Mouse (Mus musculus) heart, embryonic 14.5 days (tissue): Measurements from ENCODE around the gene Psmc3ip. TPM values are rescaled to one million over a fixed set of nuclear protein-coding genes. Genes with fewer than 3 reads are reported as not detected.
A peak's percentile ranks its signal among the peaks of the same experiment; 100 is the strongest.

Experiments
- ATAC-seq: fragments of 200-750 bp; cut with Nextera tagmentation; 2 replicates; pipeline ENCODE4 v1.8.0; 2017; ENCODE audit warnings: low read depth, moderate TSS enrichment; ENCODE audit not compliant: insufficient number of reproducible peaks, insufficient read depth, low FRiP score
- H3K27ac ChIP-seq, 2 experiments: fragments of 200-500 bp in 1 of 2; fragments of 300-500 bp in 1 of 2; sonication (generic) in 1 of 2; replicated peaks in 1 of 2; 2 replicates each; pipeline ENCODE4 v1.5.1; 2012 to 2014; ENCODE audit warnings: low read depth in 2 of 2, low read length in 2 of 2, control low read depth in 1 of 2, mild to moderate bottlenecking in 1 of 2, mixed read lengths in 1 of 2; ENCODE audit not compliant: control insufficient read depth in 1 of 2, insufficient read depth in 1 of 2
- H3K27me3 ChIP-seq: fragments of 300-500 bp; sonication (generic); 2 replicates; pipeline ENCODE4 v1.6.1; 2014; ENCODE audit warnings: mild to moderate bottlenecking, low read length, control low read depth; ENCODE audit not compliant: control insufficient read depth, insufficient read depth
- H3K36me3 ChIP-seq: fragments of 300-500 bp; sonication (generic); 2 replicates; pipeline ENCODE4 v1.6.1; 2014; ENCODE audit warnings: mild to moderate bottlenecking, control low read depth, low read length, mixed read lengths; ENCODE audit not compliant: control insufficient read depth, insufficient read depth
- H3K4me1 ChIP-seq, 2 experiments: fragments of 200-500 bp in 1 of 2; fragments of 300-500 bp in 1 of 2; sonication (generic) in 1 of 2; 2 replicates each; pipeline ENCODE4 v1.6.1; 2012 to 2014; ENCODE audit warnings: low read length in 2 of 2, control low read depth in 1 of 2, mixed read lengths in 1 of 2; ENCODE audit not compliant: control insufficient read depth in 2 of 2, insufficient read depth in 2 of 2
- H3K4me2 ChIP-seq: fragments of 300-500 bp; sonication (generic); 2 replicates; pipeline ENCODE4 v1.6.1; 2014; ENCODE audit warnings: mild to moderate bottlenecking, low read length
- H3K4me3 ChIP-seq, 2 experiments: fragments of 200-500 bp in 1 of 2; fragments of 300-500 bp in 1 of 2; sonication (generic) in 1 of 2; 2 replicates each; pipeline ENCODE4 v1.5.1; 2012 to 2014; ENCODE audit warnings: low read length in 2 of 2, mild to moderate bottlenecking in 2 of 2, control low read depth in 1 of 2, low read depth in 1 of 2, moderate library complexity in 1 of 2; ENCODE audit not compliant: control insufficient read depth in 1 of 2, insufficient read depth in 1 of 2
- H3K9ac ChIP-seq: fragments of 300-500 bp; sonication (generic); 2 replicates; pipeline ENCODE4 v1.6.1; 2014; ENCODE audit warnings: mild to moderate bottlenecking, low read length
- H3K9me3 ChIP-seq: fragments of 300-500 bp; sonication (generic); 2 replicates; pipeline ENCODE4 v1.6.1; 2016; ENCODE audit warnings: low read length, control low read depth; ENCODE audit not compliant: control insufficient read depth
- WGBS: fragments of 180-500 bp; shearing (Covaris S2); extraction: QIAGEN DNeasy Blood & Tissue Kit; methylation state at CpG from one replicate; pipeline ENCODE4 v1.1.7; 2014; 5-methylcytosine and 5-hydroxymethylcytosine counted together
- polyA plus RNA-seq: library from polyadenylated mRNA; unstranded; fragments of >200 nt; fragmentation: Nextera tagmentation; extraction: Ambion mirVana; gene quantifications from 2 replicates; pipeline ENCODE4 v1.2.1, GENCODE M21; 2014

The Psmc3ip gene
- polyA plus RNA-seq, 1 experiment from 2014 or later = 22.9 TPM

- no peak overlapping the region for H3K9ac ChIP-seq
- H3K9me3 ChIP-seq = peaks cover 3% of the 10 kb centered on the region; the same call in 1 of the 2 replicates
- H3K36me3 ChIP-seq = peaks cover 7% of the 10 kb centered on the region
- ATAC-seq = no peak
- H3K27ac ChIP-seq = no peak overlapping the region
- no peak overlapping the region for H3K4me2 ChIP-seq
- no peaks in the 10 kb centered on the region for H3K27me3 ChIP-seq
- H3K4me3 ChIP-seq = no peak overlapping the region
- H3K4me1 ChIP-seq = peaks cover 5 to 22% of the 10 kb centered on the region in 2 experiments
- WGBS = 75% methylated on average over 2 of the region's 2 CpGs
Observed at GRCm38 (mm10) chr11:101115564-101115963, 20.3 kb upstream of the Psmc3ip start.

GRCm38 (mm10) chr11:101112186-101112585, 16.9 kb upstream of the Psmc3ip start:
- H3K4me3 ChIP-seq = no peak overlapping the region
- peaks cover 3% of the 10 kb centered on the region; the same call in 1 of the 2 replicates for H3K9me3 ChIP-seq
- ATAC-seq = no peak
- H3K27me3 ChIP-seq = no peaks in the 10 kb centered on the region
- H3K36me3 ChIP-seq = peaks cover 11% of the 10 kb centered on the region
- peaks cover 0 to 8% of the 10 kb centered on the region in 2 experiments; a peak in 1 of 4 replicates for H3K4me1 ChIP-seq
- H3K9ac ChIP-seq = no peak overlapping the region
- WGBS = 94% methylated on average over 3 of the region's 3 CpGs
- no peak overlapping the region for H3K4me2 ChIP-seq
- no peak overlapping the region for H3K27ac ChIP-seq

GRCm38 (mm10) chr11:101111178-101111577, 15.9 kb upstream of the Psmc3ip start:
- Histone ChIP-seq H3K4me1 (peaks cover 0 to 8% of the 10 kb centered on the region in 2 experiments; a peak in 1 of 4 replicates), H3K9me3 (peaks cover 3% of the 10 kb centered on the region; the same call in 1 of the 2 replicates), H3K9ac (no peak overlapping the region), H3K36me3 (0 out of 2 replicates have a peak, but pooled peaks cover 5% of the 10 kb centered on the region), H3K27me3 (no peaks in the 10 kb centered on the region), H3K4me2 (no peak overlapping the region), H3K27ac (no peak overlapping the region), H3K4me3 (no peak overlapping the region)
- 91% methylated on average over 4 of the region's 4 CpGs for WGBS
- no peak for ATAC-seq

GRCm38 (mm10) chr11:101110708-101111107, 15.5 kb upstream of the Psmc3ip start:
- Histone ChIP-seq H3K9me3 (peaks cover 3% of the 10 kb centered on the region; the same call in 1 of the 2 replicates), H3K9ac (no peak overlapping the region), H3K4me1 (peaks cover 0 to 7% of the 10 kb centered on the region in 2 experiments; a peak in 1 of 4 replicates), H3K4me3 (no peak overlapping the region), H3K27ac (no peak overlapping the region), H3K4me2 (no peak overlapping the region), H3K36me3 (peaks cover 8% of the 10 kb centered on the region), H3K27me3 (no peaks in the 10 kb centered on the region)
- WGBS = 58% methylated on average over 5 of the region's 5 CpGs
- no peak for ATAC-seq

- peaks cover 0 to 3% of the 10 kb centered on the region in 2 experiments; a peak in 1 of 4 replicates for H3K4me1 ChIP-seq
- no peak overlapping the region for H3K27ac ChIP-seq
- 82% methylated on average over 4 of the region's 4 CpGs for WGBS
- no peak for ATAC-seq
- H3K4me3 ChIP-seq = no peak overlapping the region
- H3K36me3 ChIP-seq = peaks cover 22% of the 10 kb centered on the region
- no peak overlapping the region for H3K4me2 ChIP-seq
- H3K9me3 ChIP-seq = peaks cover 3% of the 10 kb centered on the region; the same call in 1 of the 2 replicates
- no peak overlapping the region for H3K9ac ChIP-seq
- no peaks in the 10 kb centered on the region for H3K27me3 ChIP-seq
Observed at GRCm38 (mm10) chr11:101109351-101109750, 14.1 kb upstream of the Psmc3ip start.

GRCm38 (mm10) chr11:101103011-101103410, 7.8 kb upstream of the Psmc3ip start:
- WGBS = 91% methylated on average over 5 of the region's 5 CpGs
- Histone ChIP-seq H3K27me3 (no peaks in the 10 kb centered on the region), H3K9ac (no peak overlapping the region), H3K36me3 (peaks cover 85% of the 10 kb centered on the region), H3K4me3 (no peak overlapping the region), H3K27ac (no peak overlapping the region), H3K4me1 (no peaks in the 10 kb centered on the region), H3K4me2 (no peak overlapping the region), H3K9me3 (no peaks in the 10 kb centered on the region)
- ATAC-seq = no peak

GRCm38 (mm10) chr11:101098231-101098630, 3.0 kb upstream of the Psmc3ip start:
- Histone ChIP-seq H3K36me3 (peaks cover 75% of the 10 kb centered on the region), H3K9me3 (no peaks in the 10 kb centered on the region), H3K27me3 (no peaks in the 10 kb centered on the region), H3K4me1 (peaks cover 5 to 7% of the 10 kb centered on the region in 2 experiments; a peak in 3 of 4 replicates), H3K4me3 (no peak overlapping the region), H3K9ac (no peak overlapping the region), H3K27ac (no peak overlapping the region), H3K4me2 (no peak overlapping the region)
- 91% methylated on average over 8 of the region's 8 CpGs for WGBS
- no peak for ATAC-seq

- no peaks in the 10 kb centered on the region for H3K27me3 ChIP-seq
- under 1% methylated on average over 18 of the region's 18 CpGs for WGBS
- ATAC-seq = no peak
Observed at GRCm38 (mm10) chr11:101094930-101095313, 314 bp downstream of the Psmc3ip start.

More at GRCm38 (mm10) chr11:101094930-101095313, 314 bp downstream of the Psmc3ip start:
- Histone ChIP-seq H3K4me3 (peak overlapping the region; percentile 57 to 73), H3K36me3 (peaks cover 75% of the 10 kb centered on the region), H3K27ac (peak overlapping the region in 1 of 2 experiments; percentile 99; a peak in 1 of 4 replicates), H3K9ac (peak overlapping the region; percentile 90), H3K9me3 (no peaks in the 10 kb centered on the region), H3K4me1 (peaks cover 5 to 7% of the 10 kb centered on the region in 2 experiments; a peak in 3 of 4 replicates), H3K4me2 (peak overlapping the region; percentile 91)
